Mouse (Mus musculus) left cerebral cortex, postnatal 14 days (tissue): ENCODE results near the gene Snf8. TPM values are rescaled to one million over a fixed set of nuclear protein-coding genes. Genes with fewer than 3 reads are reported as not detected.

Experiments used
- total RNA-seq, 2 experiments: library from RNA; stranded (reverse); gene quantifications; 2 replicates each; pipeline ENCODE4 v1.2.3; 2021

Gene Snf8
- total RNA-seq, 2 experiments from 2014 or later, result 87.6 to 90.0 TPM

Other genes starting within 250 kb of the Snf8 start
- gene Phospho1, start 210.4 kb upstream of the Snf8 start, total RNA-seq, result 10 to 100 TPM; 34.7 to 35.2 TPM
- gene Gngt2, start 197.7 kb upstream of the Snf8 start, total RNA-seq, result 1 to 10 TPM; 2.5 to 3.2 TPM
- gene Abi3, start 192.4 kb upstream of the Snf8 start, total RNA-seq, result 1 to 10 TPM; 4.8 to 6.3 TPM
- gene B4galnt2, start 120.0 kb upstream of the Snf8 start, total RNA-seq, result not detected
- under 1 TPM; 0.17 to 0.31 TPM for gene Igf2bp1, start 28.9 kb upstream of the Snf8 start, total RNA-seq
- gene Gip, start 10.3 kb upstream of the Snf8 start, total RNA-seq, result not detected
- gene Ube2z, start 30.5 kb downstream of the Snf8 start, total RNA-seq, result 10 to 100 TPM; 54.0 to 56.1 TPM
- gene Atp5g1, start 40.8 kb downstream of the Snf8 start, total RNA-seq, result 100 to 1,000 TPM; 590 to 620 TPM
- gene Calcoco2, start 77.1 kb downstream of the Snf8 start, total RNA-seq, result not detected
- gene Ttll6, start 98.9 kb downstream of the Snf8 start, total RNA-seq, result under 1 TPM; 0.18 to 0.27 TPM
- not detected for gene Hoxb13, start 159.4 kb downstream of the Snf8 start, total RNA-seq
- not detected for gene Hoxb9, start 236.6 kb downstream of the Snf8 start, total RNA-seq
- not detected for gene Hoxb8, start 247.0 kb downstream of the Snf8 start, total RNA-seq